Mouse (Mus musculus): ENCODE data around the gene Adsl. TPM values are rescaled to one million over a fixed set of nuclear protein-coding genes. Genes with fewer than 3 reads are reported as not detected.
"Not testable (repeated sequence)": the region's sequence is repeated elsewhere in the genome, so short reads cannot be mapped to it uniquely, and the experiment has no call there.

The Adsl gene
- polyA plus RNA-seq (2015; fragmentation: Nextera tagmentation; extraction: Ambion mirVana), result 133 and 135 TPM in 2 replicates

DNA sequence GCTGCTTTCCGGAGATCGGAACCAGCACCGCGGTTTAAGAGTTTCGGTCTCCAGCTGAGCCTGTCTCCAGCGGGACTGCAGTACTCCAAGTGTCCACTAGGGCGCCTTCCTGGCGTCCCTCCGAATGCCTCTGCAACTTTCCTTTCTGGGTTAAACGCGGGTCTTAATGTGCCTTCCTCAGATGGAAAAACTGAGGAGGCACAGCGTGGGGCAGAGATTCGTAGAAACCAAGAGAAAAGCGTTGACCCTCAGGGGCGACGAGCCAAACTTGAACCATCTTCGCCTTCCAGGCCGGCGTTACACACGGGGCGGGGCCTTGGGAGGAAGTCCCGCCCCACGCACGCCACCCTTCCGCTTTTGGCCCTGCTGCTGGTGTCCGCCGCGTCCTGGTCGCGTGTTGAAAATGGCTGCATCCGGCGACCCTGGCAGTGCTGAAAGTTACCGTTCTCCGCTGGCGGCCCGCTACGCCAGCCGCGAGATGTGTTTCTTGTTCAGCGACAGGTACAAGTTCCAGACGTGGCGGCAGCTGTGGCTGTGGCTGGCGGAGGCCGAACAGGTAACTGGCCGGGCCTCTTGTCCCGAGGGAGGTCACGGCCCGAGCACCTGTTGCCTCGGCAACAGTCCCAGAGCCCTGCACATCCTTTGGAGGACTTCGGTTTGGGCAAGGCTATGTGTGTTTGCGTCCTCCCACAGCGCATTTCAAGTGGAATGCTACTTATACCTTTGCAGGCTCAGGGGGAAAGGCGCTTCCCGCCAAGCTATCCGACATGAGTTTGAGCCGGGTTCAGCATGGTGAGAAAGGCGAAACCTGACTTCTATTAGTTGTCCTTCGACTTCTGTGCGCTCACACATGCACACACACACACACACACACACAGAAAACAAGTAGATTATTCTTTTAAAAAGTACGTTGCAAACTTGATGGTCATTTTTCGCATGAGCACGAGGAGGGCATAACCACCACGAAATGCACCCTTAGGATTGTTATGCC lies at the start of gene Adsl:
Gene Adsl (plus strand): TSS at position 346 of the 991 bp plus-strand sequence.
- Histone ChIP-seq H3K27me3 (ENCODE audit: control insufficient read depth, insufficient read depth, low read depth, low read length) (no peaks in the 10 kb centered on the region), H3K9me3 (ENCODE audit: control insufficient read depth, low read length) (no peaks in the 10 kb centered on the region), H3K9ac (ENCODE audit: low read length) (peak within 1 kb of the TSS; percentile 84), H3K27ac (ENCODE audit: low read length) (peak within 1 kb of the TSS; percentile 87), H3K36me3 (ENCODE audit: control insufficient read depth, insufficient read depth, low read length) (peaks cover 5% of the 10 kb centered on the region), H3K4me3 (ENCODE audit: low read length) (peak within 1 kb of the TSS; percentile 91), H3K4me2 (ENCODE audit: low read depth, low read length) (peak within 1 kb of the TSS; percentile 82), H3K4me1 (replicated peaks; ENCODE audit: control insufficient read depth, insufficient read depth, low read length) (peaks cover 14% of the 10 kb centered on the region)
- ATAC-seq (ENCODE audit: low read depth), result peak; percentile 97
- under 1% methylated on average over 63 of the region's 63 CpGs for WGBS

- Histone ChIP-seq H3K4me1 (replicated peaks; ENCODE audit: control insufficient read depth, insufficient read depth, low read length) (no peaks in the 10 kb centered on the region), H3K27ac (ENCODE audit: low read length) (no peak overlapping the region), H3K27me3 (ENCODE audit: control insufficient read depth, insufficient read depth, low read depth, low read length) (no peaks in the 10 kb centered on the region), H3K4me2 (ENCODE audit: low read depth, low read length) (no peak overlapping the region), H3K4me3 (ENCODE audit: low read length) (no peak overlapping the region), H3K36me3 (ENCODE audit: control insufficient read depth, insufficient read depth, low read length) (peaks cover 61% of the 10 kb centered on the region), H3K9ac (ENCODE audit: low read length) (no peak overlapping the region), H3K9me3 (ENCODE audit: control insufficient read depth, low read length) (no peaks in the 10 kb centered on the region)
- 73% methylated on average over 2 of the region's 2 CpGs for WGBS
- no peak for ATAC-seq (ENCODE audit: low read depth)
Observed at GRCm38 (mm10) chr15:80899806-80900205, 48.5 kb upstream of the Adsl start.

GRCm38 (mm10) chr15:80901806-80902513 lies 46.3 kb upstream of the Adsl start:
- Histone ChIP-seq H3K4me3 (ENCODE audit: low read length) (no peak overlapping the region), H3K4me1 (replicated peaks; ENCODE audit: control insufficient read depth, insufficient read depth, low read length) (no peaks in the 10 kb centered on the region), H3K9ac (ENCODE audit: low read length) (no peak overlapping the region), H3K9me3 (ENCODE audit: control insufficient read depth, low read length) (no peaks in the 10 kb centered on the region), H3K36me3 (ENCODE audit: control insufficient read depth, insufficient read depth, low read length) (peaks cover 57% of the 10 kb centered on the region), H3K4me2 (ENCODE audit: low read depth, low read length) (no peak overlapping the region), H3K27ac (ENCODE audit: low read length) (no peak overlapping the region), H3K27me3 (ENCODE audit: control insufficient read depth, insufficient read depth, low read depth, low read length) (no peaks in the 10 kb centered on the region)
- WGBS, result 87% methylated on average over 6 of the region's 6 CpGs
- no peak for ATAC-seq (ENCODE audit: low read depth)

DNA sequence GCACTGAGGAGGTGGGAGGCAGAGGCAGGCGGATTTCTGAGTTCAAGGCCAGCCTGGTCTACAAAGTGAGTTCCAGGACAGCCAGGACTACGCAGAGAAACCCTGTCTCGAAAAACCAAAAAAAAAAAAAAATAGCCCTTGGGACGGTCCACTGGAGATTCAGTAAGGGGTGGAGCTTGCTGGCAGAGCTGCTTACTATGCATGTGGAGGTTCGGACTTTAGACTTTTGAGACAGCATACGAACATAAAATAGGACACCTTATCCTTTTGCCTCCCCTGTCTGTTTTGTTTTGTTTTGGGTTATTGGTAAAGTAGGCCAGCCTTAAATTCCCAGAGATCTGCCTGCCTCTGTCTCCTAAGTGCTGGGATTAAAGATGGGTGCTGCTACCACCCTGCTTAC lies 43.5 kb upstream of the Adsl start:
- H3K4me3 ChIP-seq (ENCODE audit: low read length); H3K4me2 ChIP-seq (ENCODE audit: low read depth, low read length); H3K4me1 ChIP-seq (replicated peaks; ENCODE audit: control insufficient read depth, insufficient read depth, low read length); H3K9ac ChIP-seq (ENCODE audit: low read length); ATAC-seq (ENCODE audit: low read depth); H3K27ac ChIP-seq (ENCODE audit: low read length); H3K9me3 ChIP-seq (ENCODE audit: control insufficient read depth, low read length); H3K27me3 ChIP-seq (ENCODE audit: control insufficient read depth, insufficient read depth, low read depth, low read length): not testable (repeated sequence)
- H3K36me3 ChIP-seq (ENCODE audit: control insufficient read depth, insufficient read depth, low read length), result peaks cover 51% of the 10 kb centered on the region
- 93% methylated on average over 6 of the region's 6 CpGs for WGBS

DNA sequence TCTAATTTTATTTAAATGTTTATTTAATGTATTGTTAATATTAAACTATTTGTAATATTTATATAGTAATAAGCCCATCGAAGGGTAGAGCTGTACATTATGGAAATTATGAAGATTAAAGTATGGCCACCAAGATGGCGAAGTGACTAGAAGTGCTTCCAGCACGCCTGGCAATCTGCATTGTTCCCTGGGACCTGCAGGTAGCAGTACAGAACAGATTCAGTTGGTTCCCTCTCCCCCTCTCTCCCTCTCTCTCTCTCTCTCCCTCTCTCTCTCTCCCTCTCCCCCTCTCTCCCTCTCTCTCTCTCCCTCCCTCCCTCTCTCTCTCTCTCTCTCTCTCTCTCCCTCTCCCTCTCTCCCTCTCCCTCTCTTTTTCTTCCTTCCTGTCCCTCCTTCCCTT lies 38.1 kb upstream of the Adsl start:
- no peak overlapping the region for H3K27ac ChIP-seq (ENCODE audit: low read length)
- no peak for ATAC-seq (ENCODE audit: low read depth)
- H3K27me3 ChIP-seq (ENCODE audit: control insufficient read depth, insufficient read depth, low read depth, low read length), result no peaks in the 10 kb centered on the region
- H3K4me1 ChIP-seq (replicated peaks; ENCODE audit: control insufficient read depth, insufficient read depth, low read length), result no peaks in the 10 kb centered on the region
- H3K36me3 ChIP-seq (ENCODE audit: control insufficient read depth, insufficient read depth, low read length), result peaks cover 35% of the 10 kb centered on the region
- H3K4me2 ChIP-seq (ENCODE audit: low read depth, low read length), result no peak overlapping the region
- H3K9me3 ChIP-seq (ENCODE audit: control insufficient read depth, low read length), result no peaks in the 10 kb centered on the region
- WGBS, result 82% methylated on average over 3 of the region's 3 CpGs
- H3K9ac ChIP-seq (ENCODE audit: low read length), result no peak overlapping the region
- H3K4me3 ChIP-seq (ENCODE audit: low read length), result no peak overlapping the region

- Histone ChIP-seq H3K36me3 (ENCODE audit: control insufficient read depth, insufficient read depth, low read length) (peaks cover 31% of the 10 kb centered on the region), H3K4me3 (ENCODE audit: low read length) (no peak overlapping the region), H3K27me3 (ENCODE audit: control insufficient read depth, insufficient read depth, low read depth, low read length) (no peaks in the 10 kb centered on the region), H3K4me1 (replicated peaks; ENCODE audit: control insufficient read depth, insufficient read depth, low read length) (no peaks in the 10 kb centered on the region), H3K9me3 (ENCODE audit: control insufficient read depth, low read length) (no peaks in the 10 kb centered on the region), H3K4me2 (ENCODE audit: low read depth, low read length) (no peak overlapping the region), H3K27ac (ENCODE audit: low read length) (no peak overlapping the region), H3K9ac (ENCODE audit: low read length) (no peak overlapping the region)
- no peak for ATAC-seq (ENCODE audit: low read depth)
- 85% methylated on average over 4 of the region's 4 CpGs for WGBS
Observed at GRCm38 (mm10) chr15:80910790-80911531, 37.3 kb upstream of the Adsl start.

DNA sequence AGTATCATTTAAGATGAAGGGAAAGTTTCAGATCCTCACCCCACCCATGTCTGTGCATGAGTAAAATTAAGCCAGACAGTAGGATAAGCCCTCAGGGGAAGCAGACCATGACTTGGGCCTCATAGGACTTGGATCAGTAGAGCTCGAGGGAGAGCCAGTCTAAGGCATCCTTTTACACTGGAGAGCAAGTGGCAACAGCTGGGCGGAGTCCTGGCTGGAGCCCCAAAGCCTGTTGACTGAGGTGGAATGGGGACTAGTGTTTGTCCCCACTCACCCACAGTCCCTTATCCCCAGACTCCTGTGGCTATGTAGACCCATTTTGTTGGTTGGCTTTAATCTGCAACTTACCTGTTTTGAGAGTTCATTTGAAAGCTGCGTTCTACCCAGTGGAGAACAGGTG lies 36.1 kb upstream of the Adsl start:
- no peak overlapping the region for H3K4me2 ChIP-seq (ENCODE audit: low read depth, low read length)
- no peaks in the 10 kb centered on the region for H3K27me3 ChIP-seq (ENCODE audit: control insufficient read depth, insufficient read depth, low read depth, low read length)
- H3K9ac ChIP-seq (ENCODE audit: low read length), result no peak overlapping the region
- no peaks in the 10 kb centered on the region for H3K4me1 ChIP-seq (replicated peaks; ENCODE audit: control insufficient read depth, insufficient read depth, low read length)
- no peak for ATAC-seq (ENCODE audit: low read depth)
- H3K36me3 ChIP-seq (ENCODE audit: control insufficient read depth, insufficient read depth, low read length), result peaks cover 32% of the 10 kb centered on the region
- H3K4me3 ChIP-seq (ENCODE audit: low read length), result no peak overlapping the region
- H3K27ac ChIP-seq (ENCODE audit: low read length), result no peak overlapping the region
- 82% methylated on average over 3 of the region's 3 CpGs for WGBS
- no peaks in the 10 kb centered on the region for H3K9me3 ChIP-seq (ENCODE audit: control insufficient read depth, low read length)

- Histone ChIP-seq H3K4me2 (ENCODE audit: low read depth, low read length) (no peak overlapping the region), H3K27ac (ENCODE audit: low read length) (no peak overlapping the region), H3K9ac (ENCODE audit: low read length) (no peak overlapping the region), H3K4me1 (replicated peaks; ENCODE audit: control insufficient read depth, insufficient read depth, low read length) (no peaks in the 10 kb centered on the region), H3K27me3 (ENCODE audit: control insufficient read depth, insufficient read depth, low read depth, low read length) (no peaks in the 10 kb centered on the region), H3K36me3 (ENCODE audit: control insufficient read depth, insufficient read depth, low read length) (peaks cover 37% of the 10 kb centered on the region), H3K9me3 (ENCODE audit: control insufficient read depth, low read length) (no peaks in the 10 kb centered on the region), H3K4me3 (ENCODE audit: low read length) (no peak overlapping the region)
- WGBS, result 92% methylated on average over 1 of the region's 1 CpGs
- ATAC-seq (ENCODE audit: low read depth), result no peak
Observed at GRCm38 (mm10) chr15:80913803-80914202, 34.5 kb upstream of the Adsl start.

- H3K27ac ChIP-seq (ENCODE audit: low read length), result no peak overlapping the region
- H3K9ac ChIP-seq (ENCODE audit: low read length), result no peak overlapping the region
- H3K9me3 ChIP-seq (ENCODE audit: control insufficient read depth, low read length), result no peaks in the 10 kb centered on the region
- 65% methylated on average over 2 of the region's 2 CpGs for WGBS
- no peak for ATAC-seq (ENCODE audit: low read depth)
- H3K36me3 ChIP-seq (ENCODE audit: control insufficient read depth, insufficient read depth, low read length), result peaks cover 49% of the 10 kb centered on the region
- no peaks in the 10 kb centered on the region for H3K27me3 ChIP-seq (ENCODE audit: control insufficient read depth, insufficient read depth, low read depth, low read length)
- no peaks in the 10 kb centered on the region for H3K4me1 ChIP-seq (replicated peaks; ENCODE audit: control insufficient read depth, insufficient read depth, low read length)
- H3K4me2 ChIP-seq (ENCODE audit: low read depth, low read length), result no peak overlapping the region
- H3K4me3 ChIP-seq (ENCODE audit: low read length), result no peak overlapping the region
Observed at GRCm38 (mm10) chr15:80915850-80916249, 32.4 kb upstream of the Adsl start.

Data from lung, embryonic 16.5 days (tissue).